Comparison of ENCODE assay signal across 11 mouse cellular contexts in genomic region chr7:49191081-49191678, GRCm38 (mm10).
A peak's percentile ranks its signal among the peaks of the same experiment; 100 is the strongest.
DNase-seq lines count a peak whose midpoint lies in the region; ATAC-seq and TF ChIP-seq lines count a peak whose summit lies in the region.
"Had no signal": no experiment of that assay in that cellular context is flagged by ENCODE, and none has a peak within 500 bp of the region (broad histone marks: within the 10 kb centered on the region; RNA-seq: fewer than 3 reads in every experiment).

No protein-coding gene starts in this region.

- H3K27ac ChIP-seq in layer of hippocampus, adult 2 months, result peak overlapping the region; percentile 75
- peak overlapping the region; percentile 87 for H3K27ac ChIP-seq in forebrain, embryonic 14.5 days (ENCODE audit: low read depth, low read length)
- H3K27ac ChIP-seq in heart, embryonic 12.5 days (ENCODE audit: poor library complexity, severe bottlenecking), result no peak overlapping the region
- H3K27ac ChIP-seq: embryonic facial prominence, embryonic 12.5 days; limb, embryonic 13.5 days had no signal

- no peaks in the 10 kb centered on the region for H3K27me3 ChIP-seq in forebrain, embryonic 14.5 days (replicated peaks; ENCODE audit: control insufficient read depth, insufficient read depth, low read length)
- no peaks in the 10 kb centered on the region for H3K27me3 ChIP-seq in heart, embryonic 12.5 days (replicated peaks)
- H3K27me3 ChIP-seq: embryonic facial prominence, embryonic 12.5 days; limb, embryonic 13.5 days had no signal

- peaks cover 33% of the 10 kb centered on the region for H3K4me1 ChIP-seq in forebrain, embryonic 14.5 days (ENCODE audit: control insufficient read depth, insufficient read depth, low read length)
- peaks cover 29% of the 10 kb centered on the region for H3K4me1 ChIP-seq in heart, embryonic 12.5 days (replicated peaks)
- H3K4me1 ChIP-seq: limb, embryonic 13.5 days had no signal

- no peak overlapping the region for H3K4me3 ChIP-seq in layer of hippocampus, adult 2 months
- H3K4me3 ChIP-seq in forebrain, embryonic 14.5 days (ENCODE audit: low read depth, low read length), result no peak overlapping the region
- no peak overlapping the region for H3K4me3 ChIP-seq in heart, embryonic 12.5 days
- H3K4me3 ChIP-seq: embryonic facial prominence, embryonic 12.5 days; limb, embryonic 13.5 days had no signal

- WGBS in forebrain, embryonic 14.5 days, result 22% methylated on average over 7 of the region's 7 CpGs
- 49% methylated on average over 7 of the region's 7 CpGs for WGBS in heart, embryonic 12.5 days

- H3K4me2 ChIP-seq in forebrain, embryonic 14.5 days (ENCODE audit: low read length), result peak overlapping the region; percentile 22; the same call in 1 of the 2 replicates
- no peak overlapping the region for H3K4me2 ChIP-seq in heart, embryonic 12.5 days
- H3K4me2 ChIP-seq: embryonic facial prominence, embryonic 12.5 days; limb, embryonic 13.5 days had no signal

- ATAC-seq in forebrain, embryonic 14.5 days, result peak; percentile 88
- ATAC-seq in heart, embryonic 12.5 days (ENCODE audit: insufficient number of reproducible peaks, low FRiP score), result no peak
- no peak for ATAC-seq in granulocyte monocyte progenitor cell, adult 5-6 weeks (replicated peaks; ENCODE audit: poor library complexity, severe bottlenecking)

- no peak for DNase-seq in layer of hippocampus, adult 2 months (ENCODE audit: low spot score in 2 of 2)
- DNase-seq in layer of hippocampus, postnatal 14 days (ENCODE audit: low spot score in 2 of 2), result no peak
- DNase-seq in forebrain, embryonic 14.5 days (ENCODE audit: low spot score), result peak; percentile 74
- DNase-seq in lung, postnatal 36 days, result peak; percentile 44
- peak; percentile 39 for DNase-seq in right cerebral cortex, postnatal 4 days
- DNase-seq in layer of hippocampus, adult 18-20 months (ENCODE audit: low spot score in 2 of 2), result no peak
- DNase-seq: heart, adult 11 months had no signal

- no peaks in the 10 kb centered on the region for H3K9me3 ChIP-seq in forebrain, embryonic 14.5 days (replicated peaks; ENCODE audit: control insufficient read depth, low read length)
- H3K9me3 ChIP-seq in heart, embryonic 12.5 days (replicated peaks), result no peaks in the 10 kb centered on the region
- H3K9me3 ChIP-seq: embryonic facial prominence, embryonic 12.5 days; limb, embryonic 13.5 days had no signal

- H3K9ac ChIP-seq in forebrain, embryonic 14.5 days (ENCODE audit: low read length), result 0 out of 2 replicates have a peak overlapping the region, but pooled peaks have one; percentile 13
- H3K9ac ChIP-seq in heart, embryonic 12.5 days, result no peak overlapping the region
- H3K9ac ChIP-seq: embryonic facial prominence, embryonic 12.5 days; limb, embryonic 13.5 days had no signal

- TF ChIP-seq CTCF in layer of hippocampus, adult 2 months (conservative IDR thresholded peaks at IDR 0.05), result no peak

- no peaks in the 10 kb centered on the region for H3K36me3 ChIP-seq in forebrain, embryonic 14.5 days (ENCODE audit: control insufficient read depth, insufficient read depth, low read length)
- H3K36me3 ChIP-seq in heart, embryonic 12.5 days, result no peaks in the 10 kb centered on the region
- H3K36me3 ChIP-seq: embryonic facial prominence, embryonic 12.5 days; limb, embryonic 13.5 days had no signal

Comparison
In these comparisons a context has a peak if more than half of its experiments do, and no peak if none do; other contexts are left out.
1. DNase-seq: peak in forebrain, embryonic 14.5 days (single experiment), lung, postnatal 36 days (single experiment) and right cerebral cortex, postnatal 4 days (single experiment); none in layer of hippocampus, adult 2 months (0 of 2), layer of hippocampus, postnatal 14 days (0 of 2) and layer of hippocampus, adult 18-20 months (0 of 2).